Mouse (Mus musculus) thymus, adult 2 months (tissue): ENCODE data around the gene Golga7b.

ENCODE experiments used
- CTCF ChIP-seq: fragments of 200-500 bp; IDR thresholded peaks from 2 replicates; pipeline ENCODE4 v1.5.1; 2012; ENCODE audit warnings: mild to moderate bottlenecking, control low read depth, low read length, moderate library complexity, borderline replicate concordance; ENCODE audit not compliant: control insufficient read depth, poor library complexity, insufficient read depth; ENCODE audit errors: extremely low read depth
- POLR2A ChIP-seq: fragments of 200-500 bp; IDR thresholded peaks from 2 replicates; pipeline ENCODE4 v1.6.1; 2012; ENCODE audit warnings: mild to moderate bottlenecking, low read length, control low read depth, moderate library complexity; ENCODE audit not compliant: control insufficient read depth, poor library complexity, insufficient read depth; ENCODE audit errors: extremely low read depth

DNA sequence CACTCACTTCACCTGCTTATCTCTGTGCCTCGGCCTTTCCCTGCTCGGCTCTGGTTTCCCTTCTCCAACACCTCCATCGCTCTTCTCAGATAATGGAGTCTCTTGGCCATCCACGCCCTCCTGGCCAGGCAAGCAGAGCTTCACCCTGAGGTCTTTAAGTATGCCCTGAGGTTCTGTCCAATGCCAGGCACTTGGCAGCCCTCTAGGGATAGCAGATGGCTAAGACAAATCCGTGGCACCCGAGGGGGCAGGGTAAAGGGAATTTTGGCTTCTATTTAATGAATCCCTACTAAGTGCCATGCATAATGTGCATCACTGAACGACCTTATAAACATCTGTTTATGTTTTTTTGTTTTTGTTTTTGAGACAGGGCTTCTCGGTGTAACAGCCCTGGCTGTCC is 44.9 kb upstream of the Golga7b start:
- TF ChIP-seq CTCF (no peak), POLR2A (no peak)
